Mouse (Mus musculus): ENCODE data around the gene Fam45a.

DNA sequence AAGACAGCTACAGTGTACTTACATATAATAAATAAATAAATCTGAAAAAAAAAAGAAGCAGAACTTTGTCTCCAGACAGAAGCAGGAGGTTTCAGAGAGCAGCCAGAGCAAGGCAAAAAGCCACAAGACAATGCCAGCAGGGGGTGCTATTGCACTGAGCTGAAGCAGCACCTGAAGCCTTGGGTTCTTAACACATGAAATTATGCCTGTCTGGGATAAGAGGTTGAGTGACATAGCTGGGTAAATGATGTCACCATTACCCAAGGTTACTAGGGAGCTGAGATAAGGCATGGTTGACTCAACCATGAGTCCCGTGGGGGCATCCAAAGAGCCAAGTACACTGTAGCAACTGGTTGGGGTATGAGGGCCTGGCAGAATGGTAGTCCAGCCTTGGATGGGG lies 26.4 kb downstream of the Fam45a start:
- peak; percentile 78 for TF ChIP-seq CTCF (IDR thresholded peaks at IDR 0.05; ENCODE audit: low read depth, low read length)
- TF ChIP-seq EP300 (IDR thresholded peaks at IDR 0.05; ENCODE audit: insufficient read depth, low read depth, low read length), result no peak
- TF ChIP-seq POLR2A (IDR thresholded peaks at IDR 0.05; ENCODE audit: insufficient read depth, low read length), result no peak
